Mouse (Mus musculus) brain, embryonic 14.5 days (tissue): ENCODE results near the gene Hdac11.

ENCODE experiments used
- CTCF ChIP-seq: fragments of 200-500 bp; IDR thresholded peaks from 2 replicates; pipeline ENCODE4 v1.5.1; 2012; ENCODE audit warnings: inconsistent platforms, mild to moderate bottlenecking, moderate library complexity, borderline replicate concordance; ENCODE audit not compliant: insufficient read depth, insufficient read length; ENCODE audit errors: extremely low read depth
- POLR2A ChIP-seq: fragments of 200-500 bp; IDR thresholded peaks from 2 replicates; pipeline ENCODE4 v1.6.1; 2012; ENCODE audit warnings: mild to moderate bottlenecking, inconsistent platforms, borderline replicate concordance; ENCODE audit not compliant: poor library complexity, insufficient read depth, insufficient read length, severe bottlenecking; ENCODE audit errors: extremely low read depth

GRCm38 (mm10) chr6:91111141-91111953 lies 45.1 kb upstream of the Hdac11 start:
- TF ChIP-seq POLR2A, result no peak
- no peak for TF ChIP-seq CTCF
